Mouse (Mus musculus) granulocyte monocyte progenitor cell, adult 5-6 weeks (primary cell): Measurements from ENCODE around the gene Clec2h. TPM values are rescaled to one million over a fixed set of nuclear protein-coding genes. Genes with fewer than 3 reads are reported as not detected.

Experiments
- ATAC-seq: replicated peaks from 2 replicates; pipeline ENCODE4 v1.8.0; 2016; ENCODE audit warnings: mild to moderate bottlenecking, moderate TSS enrichment, inconsistent platforms; ENCODE audit not compliant: poor library complexity, severe bottlenecking
- total RNA-seq, 2 experiments: library from RNA; stranded (forward) in 1 of 2; stranded (reverse) in 1 of 2; fragments of 200-712, 200-1000 nt in 1 of 2; fragments of >200 nt in 1 of 2; fragmentation: Nextera tagmentation in 1 of 2; gene quantifications; 2 replicates each; pipeline ENCODE4 v1.2.3; 2014 to 2017

Clec2h gene
- total RNA-seq, 2 experiments from 2014 or later: not detected

GRCm38 (mm10) chr6:128722959-128723358, 60.8 kb downstream of the Clec2h start, which contains the start of gene Klrb1:
Gene Klrb1 (minus strand): TSS chr6:128723059.
- no peak for ATAC-seq

Other genes with a start within 250 kb of the Clec2h start
- 9.9 and 75.9 TPM in 2 replicates for gene Itfg2, start 237.5 kb upstream of the Clec2h start, total RNA-seq (2014; fragmentation: Nextera tagmentation)
- 23.5 and 33.3 TPM in 2 replicates for gene Itfg2, start 237.5 kb upstream of the Clec2h start, total RNA-seq (2017)
- gene Fkbp4, start 223.7 kb upstream of the Clec2h start, total RNA-seq (2014; fragmentation: Nextera tagmentation): 216 and 249 TPM in 2 replicates
- gene Fkbp4, start 223.7 kb upstream of the Clec2h start, total RNA-seq (2017): 331 and 365 TPM in 2 replicates
- gene Pzp, start 135.7 kb upstream of the Clec2h start, total RNA-seq (2014; fragmentation: Nextera tagmentation): not detected in 2 replicates
- not detected in 2 replicates for gene Pzp, start 135.7 kb upstream of the Clec2h start, total RNA-seq (2017)
- 7.0 TPM in 1 of 2 replicates, not detected in the other for gene A2ml1, start 80.8 kb upstream of the Clec2h start, total RNA-seq (2014; fragmentation: Nextera tagmentation)
- not detected in 2 replicates for gene A2ml1, start 80.8 kb upstream of the Clec2h start, total RNA-seq (2017)
- gene Klrb1a, start 38.9 kb upstream of the Clec2h start, total RNA-seq (2014; fragmentation: Nextera tagmentation): not detected in 2 replicates
- gene Klrb1a, start 38.9 kb upstream of the Clec2h start, total RNA-seq (2017): not detected in 2 replicates
- not detected in 2 replicates for gene Klrb1, start 60.7 kb downstream of the Clec2h start, total RNA-seq (2014; fragmentation: Nextera tagmentation)
- gene Klrb1, start 60.7 kb downstream of the Clec2h start, total RNA-seq (2017): not detected in 2 replicates
- gene Klrb1c, start 126.8 kb downstream of the Clec2h start, total RNA-seq (2014; fragmentation: Nextera tagmentation): not detected in 2 replicates
- 0.34 and 1.0 TPM in 2 replicates for gene Klrb1c, start 126.8 kb downstream of the Clec2h start, total RNA-seq (2017)
- not detected in 2 replicates for gene Gm44511, start 163.9 kb downstream of the Clec2h start, total RNA-seq (2014; fragmentation: Nextera tagmentation)
- gene Gm44511, start 163.9 kb downstream of the Clec2h start, total RNA-seq (2017): not detected in 2 replicates
- gene Klrb1b, start 163.9 kb downstream of the Clec2h start, total RNA-seq (2014; fragmentation: Nextera tagmentation): not detected in 2 replicates
- gene Klrb1b, start 163.9 kb downstream of the Clec2h start, total RNA-seq (2017): 0.09 TPM in 1 of 2 replicates, not detected in the other
- 4.2 and 4.6 TPM in 2 replicates for gene Clec2i, start 225.2 kb downstream of the Clec2h start, total RNA-seq (2014; fragmentation: Nextera tagmentation)
- 9.5 and 14.1 TPM in 2 replicates for gene Clec2i, start 225.2 kb downstream of the Clec2h start, total RNA-seq (2017)
- 231 and 260 TPM in 2 replicates for gene BC035044, start 228.7 kb downstream of the Clec2h start, total RNA-seq (2014; fragmentation: Nextera tagmentation)
- 296 and 376 TPM in 2 replicates for gene BC035044, start 228.7 kb downstream of the Clec2h start, total RNA-seq (2017)